Mouse (Mus musculus) liver, adult (tissue): ENCODE measurements around the gene Gm28870.
"Not testable (repeated sequence)": the region's sequence is repeated elsewhere in the genome, so short reads cannot be mapped to it uniquely, and the experiment has no call there.

Experiments used
- GATA4 ChIP-seq: IDR thresholded peaks from 2 replicates; pipeline ENCODE4 v1.6.1; 2014; ENCODE audit warnings: mild to moderate bottlenecking, low read length; ENCODE audit not compliant: insufficient replicate concordance

Gene Gm28870

GRCm38 (mm10) chrY:50096976-50097375, at the start of gene Gm28870:
Gm28870 (plus strand) TSS chrY:50097276.
- not testable (repeated sequence) for TF ChIP-seq GATA4
